Mouse (Mus musculus) spleen, adult 2 months (tissue): ENCODE results near the gene Vangl2.

Experiments used
- CTCF ChIP-seq: fragments of 200-500 bp; IDR thresholded peaks from 2 replicates; pipeline ENCODE4 v1.5.1; 2011; ENCODE audit warnings: mild to moderate bottlenecking, inconsistent platforms; ENCODE audit not compliant: insufficient read depth, insufficient read length, insufficient replicate concordance; ENCODE audit errors: extremely low read depth
- POLR2A ChIP-seq: fragments of 200-500 bp; IDR thresholded peaks from 2 replicates; pipeline ENCODE4 v1.6.1; 2011; ENCODE audit warnings: low read depth, low read length, inconsistent platforms

GRCm38 (mm10) chr1:172070227-172070626, 42.0 kb upstream of the Vangl2 start:
- TF ChIP-seq CTCF (no peak), POLR2A (no peak)
